Mouse (Mus musculus): ENCODE data around the gene Foxl1.

Foxl1 gene

GRCm38 (mm10) chr8:121115948-121116347, 11.8 kb upstream of the Foxl1 start, which contains the start of gene Foxc2:
Gene Foxc2, plus strand, starts transcription at chr8:121116171.
- Histone ChIP-seq H3K36me3 (ENCODE audit: control insufficient read depth, insufficient read depth, low read length, poor library complexity, severe bottlenecking) (no peaks in the 10 kb centered on the region), H3K27me3 (ENCODE audit: control insufficient read depth, insufficient read depth, low read length, poor library complexity, severe bottlenecking) (peaks cover 3% of the 10 kb centered on the region; the same call in 1 of the 2 replicates)
- peak; percentile 86 for DNase-seq (ENCODE audit: low read depth, low spot score)

DNA sequence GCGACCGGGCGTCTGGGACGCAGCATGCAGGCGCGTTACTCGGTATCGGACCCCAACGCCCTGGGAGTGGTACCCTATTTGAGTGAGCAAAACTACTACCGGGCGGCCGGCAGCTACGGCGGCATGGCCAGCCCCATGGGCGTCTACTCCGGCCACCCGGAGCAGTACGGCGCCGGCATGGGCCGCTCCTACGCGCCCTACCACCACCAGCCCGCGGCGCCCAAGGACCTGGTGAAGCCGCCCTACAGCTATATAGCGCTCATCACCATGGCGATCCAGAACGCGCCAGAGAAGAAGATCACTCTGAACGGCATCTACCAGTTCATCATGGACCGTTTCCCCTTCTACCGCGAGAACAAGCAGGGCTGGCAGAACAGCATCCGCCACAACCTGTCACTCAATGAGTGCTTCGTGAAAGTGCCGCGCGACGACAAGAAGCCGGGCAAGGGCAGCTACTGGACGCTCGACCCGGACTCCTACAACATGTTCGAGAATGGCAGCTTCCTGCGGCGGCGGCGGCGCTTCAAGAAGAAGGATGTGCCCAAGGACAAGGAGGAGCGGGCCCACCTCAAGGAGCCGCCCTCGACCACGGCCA, 11.1 kb upstream of the Foxl1 start:
- Histone ChIP-seq H3K36me3 (ENCODE audit: control insufficient read depth, insufficient read depth, low read length, poor library complexity, severe bottlenecking) (no peaks in the 10 kb centered on the region), H3K27me3 (ENCODE audit: control insufficient read depth, insufficient read depth, low read length, poor library complexity, severe bottlenecking) (peaks cover 3% of the 10 kb centered on the region; the same call in 1 of the 2 replicates)
- peak; percentile 47 for DNase-seq (ENCODE audit: low read depth, low spot score)

GRCm38 (mm10) chr8:121117186-121117651, 10.5 kb upstream of the Foxl1 start:
- peak; percentile 37 for DNase-seq (ENCODE audit: low read depth, low spot score)
- no peaks in the 10 kb centered on the region for H3K36me3 ChIP-seq (ENCODE audit: control insufficient read depth, insufficient read depth, low read length, poor library complexity, severe bottlenecking)
- H3K27me3 ChIP-seq (ENCODE audit: control insufficient read depth, insufficient read depth, low read length, poor library complexity, severe bottlenecking), result peaks cover 3% of the 10 kb centered on the region; the same call in 1 of the 2 replicates

DNA sequence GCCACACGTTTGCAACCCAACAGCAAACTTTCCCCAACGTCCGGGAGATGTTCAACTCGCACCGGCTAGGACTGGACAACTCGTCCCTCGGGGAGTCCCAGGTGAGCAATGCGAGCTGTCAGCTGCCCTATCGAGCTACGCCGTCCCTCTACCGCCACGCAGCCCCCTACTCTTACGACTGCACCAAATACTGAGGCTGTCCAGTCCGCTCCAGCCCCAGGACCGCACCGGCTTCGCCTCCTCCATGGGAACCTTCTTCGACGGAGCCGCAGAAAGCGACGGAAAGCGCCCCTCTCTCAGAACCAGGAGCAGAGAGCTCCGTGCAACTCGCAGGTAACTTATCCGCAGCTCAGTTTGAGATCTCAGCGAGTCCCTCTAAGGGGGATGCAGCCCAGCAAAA, 9.8 kb upstream of the Foxl1 start:
- peaks cover 3% of the 10 kb centered on the region; the same call in 1 of the 2 replicates for H3K27me3 ChIP-seq (ENCODE audit: control insufficient read depth, insufficient read depth, low read length, poor library complexity, severe bottlenecking)
- peak; percentile 22 for DNase-seq (ENCODE audit: low read depth, low spot score)
- H3K36me3 ChIP-seq (ENCODE audit: control insufficient read depth, insufficient read depth, low read length, poor library complexity, severe bottlenecking), result no peaks in the 10 kb centered on the region

GRCm38 (mm10) chr8:121118634-121119420, 8.9 kb upstream of the Foxl1 start:
- Histone ChIP-seq H3K36me3 (ENCODE audit: control insufficient read depth, insufficient read depth, low read length, poor library complexity, severe bottlenecking) (no peaks in the 10 kb centered on the region), H3K27me3 (ENCODE audit: control insufficient read depth, insufficient read depth, low read length, poor library complexity, severe bottlenecking) (peaks cover 3% of the 10 kb centered on the region; the same call in 1 of the 2 replicates)
- no peak for DNase-seq (ENCODE audit: low read depth, low spot score)

GRCm38 (mm10) chr8:121119635-121120455, 7.9 kb upstream of the Foxl1 start:
- DNase-seq (ENCODE audit: low read depth, low spot score), result no peak
- peaks cover 3% of the 10 kb centered on the region; the same call in 1 of the 2 replicates for H3K27me3 ChIP-seq (ENCODE audit: control insufficient read depth, insufficient read depth, low read length, poor library complexity, severe bottlenecking)
- no peaks in the 10 kb centered on the region for H3K36me3 ChIP-seq (ENCODE audit: control insufficient read depth, insufficient read depth, low read length, poor library complexity, severe bottlenecking)

DNA sequence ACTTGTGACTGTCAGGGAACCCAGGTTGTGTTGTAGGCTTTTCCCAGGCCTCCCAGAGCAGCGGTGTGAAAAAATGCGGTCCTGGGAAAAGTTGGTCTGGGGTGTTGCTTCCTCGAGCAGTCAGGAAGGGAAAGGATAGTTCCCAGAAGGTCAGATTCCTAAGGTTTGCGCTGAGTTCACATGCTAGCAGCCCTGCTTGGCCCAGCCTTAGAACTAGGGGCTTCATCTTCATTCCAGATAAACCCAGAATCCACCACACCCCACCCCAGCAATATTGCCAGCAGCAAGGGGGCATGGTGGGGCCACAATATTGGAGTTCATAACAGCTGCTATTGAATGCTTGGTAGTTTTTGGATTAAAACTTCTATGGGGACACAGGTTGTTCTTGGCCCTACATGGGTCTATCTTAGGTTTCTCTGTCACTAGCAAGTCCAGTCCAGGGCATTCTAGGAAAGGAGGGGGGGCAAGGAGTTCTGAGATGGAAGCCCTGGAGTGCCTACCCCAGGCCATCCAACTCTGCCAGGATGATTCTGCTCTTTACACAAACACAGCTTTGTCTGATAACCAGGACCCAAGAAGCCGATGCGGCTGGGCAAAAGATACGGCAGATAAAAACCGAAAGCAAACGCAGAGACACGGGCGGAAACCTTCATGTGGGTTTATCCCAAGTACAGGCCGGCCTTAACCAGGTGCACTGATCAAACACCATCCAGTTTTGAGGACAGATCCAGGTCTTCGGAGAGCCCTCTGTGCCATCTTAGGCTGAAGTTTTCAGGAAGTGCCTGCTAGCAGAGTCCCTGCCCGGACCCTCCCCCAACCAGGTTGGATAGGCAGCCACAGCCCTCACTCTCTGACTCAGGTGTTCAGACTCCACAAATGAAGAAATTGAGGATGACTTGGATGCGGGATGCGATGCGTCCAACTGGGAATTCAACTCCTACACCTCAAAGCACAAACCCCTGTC, 7.0 kb upstream of the Foxl1 start:
- DNase-seq (ENCODE audit: low read depth, low spot score), result peak; percentile 26
- Histone ChIP-seq H3K36me3 (ENCODE audit: control insufficient read depth, insufficient read depth, low read length, poor library complexity, severe bottlenecking) (no peaks in the 10 kb centered on the region), H3K27me3 (ENCODE audit: control insufficient read depth, insufficient read depth, low read length, poor library complexity, severe bottlenecking) (peaks cover 3% of the 10 kb centered on the region)

DNA sequence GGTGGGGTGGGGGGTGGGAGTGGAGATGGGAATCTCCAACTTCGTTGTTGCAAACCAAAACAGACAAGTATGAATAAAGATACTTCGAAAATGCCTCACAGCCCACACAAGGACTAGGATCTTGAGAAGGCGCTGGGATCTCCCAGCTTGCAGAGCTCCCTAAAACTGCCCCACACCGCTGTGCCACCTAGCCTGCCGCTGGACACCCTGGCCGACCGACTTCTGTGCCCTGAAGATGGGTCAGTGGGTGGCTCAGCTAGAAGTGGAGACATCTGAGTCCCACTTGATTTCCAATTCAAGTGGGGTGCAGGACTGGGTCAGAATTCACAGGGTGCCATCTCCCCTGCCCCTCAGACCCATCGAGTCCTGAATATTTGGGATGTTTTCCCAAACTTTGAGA, 6.0 kb upstream of the Foxl1 start:
- no peak for DNase-seq (ENCODE audit: low read depth, low spot score)
- H3K36me3 ChIP-seq (ENCODE audit: control insufficient read depth, insufficient read depth, low read length, poor library complexity, severe bottlenecking), result no peaks in the 10 kb centered on the region
- H3K27me3 ChIP-seq (ENCODE audit: control insufficient read depth, insufficient read depth, low read length, poor library complexity, severe bottlenecking), result no peaks in the 10 kb centered on the region; the same call in 1 of the 2 replicates

DNA sequence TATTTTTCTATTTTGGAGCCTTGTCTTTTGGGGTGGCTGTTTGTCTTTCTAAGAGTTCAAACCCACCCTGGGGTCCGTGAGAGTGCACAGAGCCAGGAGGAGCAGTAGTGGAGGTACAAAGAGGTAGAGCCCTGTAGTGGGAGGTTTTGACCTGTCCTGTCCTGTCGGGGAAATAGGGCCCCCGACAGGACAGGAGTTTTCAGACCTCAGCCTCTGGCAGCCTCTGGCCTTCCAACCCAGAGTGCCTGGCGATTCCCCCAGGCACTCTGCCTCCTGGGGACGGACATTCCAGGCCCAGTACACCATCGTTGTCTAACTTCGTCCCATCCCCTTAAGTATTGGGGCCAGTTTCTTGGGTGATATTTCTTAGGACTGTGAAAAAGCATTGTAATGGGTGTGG, 5.4 kb upstream of the Foxl1 start:
- no peaks in the 10 kb centered on the region; the same call in 1 of the 2 replicates for H3K27me3 ChIP-seq (ENCODE audit: control insufficient read depth, insufficient read depth, low read length, poor library complexity, severe bottlenecking)
- no peaks in the 10 kb centered on the region for H3K36me3 ChIP-seq (ENCODE audit: control insufficient read depth, insufficient read depth, low read length, poor library complexity, severe bottlenecking)
- no peak for DNase-seq (ENCODE audit: low read depth, low spot score)

GRCm38 (mm10) chr8:121123113-121123512, 4.6 kb upstream of the Foxl1 start:
- no peaks in the 10 kb centered on the region; the same call in 1 of the 2 replicates for H3K27me3 ChIP-seq (ENCODE audit: control insufficient read depth, insufficient read depth, low read length, poor library complexity, severe bottlenecking)
- DNase-seq (ENCODE audit: low read depth, low spot score), result no peak
- no peaks in the 10 kb centered on the region for H3K36me3 ChIP-seq (ENCODE audit: control insufficient read depth, insufficient read depth, low read length, poor library complexity, severe bottlenecking)

DNA sequence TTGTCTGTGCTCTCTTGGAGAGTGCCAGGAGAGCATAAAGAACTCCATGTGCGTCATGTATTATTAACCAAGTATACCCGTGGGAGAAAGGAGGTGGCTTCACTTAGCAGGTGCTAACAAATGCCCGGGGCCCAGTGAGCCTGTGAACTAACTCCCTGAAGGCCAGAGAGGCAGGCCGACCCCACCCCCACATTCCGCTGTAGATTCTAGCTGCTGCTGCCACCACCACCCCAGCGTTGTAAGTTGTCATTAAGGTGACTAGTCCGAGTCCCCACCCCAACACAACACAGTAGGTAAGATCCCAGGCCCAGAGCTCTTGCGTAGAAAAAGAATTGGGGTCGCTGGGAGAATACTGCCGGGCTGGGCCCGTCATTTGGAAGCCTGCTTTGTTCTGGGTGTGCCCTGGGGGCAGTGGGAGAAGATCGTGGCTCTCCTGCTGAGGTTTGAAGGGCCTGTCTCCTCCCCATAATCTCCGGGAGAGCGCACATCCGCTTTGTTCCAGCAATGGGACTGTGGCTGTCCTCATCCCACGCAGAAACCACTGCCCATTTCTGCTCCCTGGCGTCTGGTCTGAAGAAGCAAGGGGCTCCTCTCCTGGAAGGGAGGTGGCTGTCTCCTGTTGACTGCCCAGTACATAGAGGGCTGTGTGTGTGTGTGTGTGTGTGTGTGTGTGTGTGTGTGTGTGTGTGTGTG, 3.0 kb upstream of the Foxl1 start:
- DNase-seq (ENCODE audit: low read depth, low spot score), result no peak
- no peaks in the 10 kb centered on the region; the same call in 1 of the 2 replicates for H3K27me3 ChIP-seq (ENCODE audit: control insufficient read depth, insufficient read depth, low read length, poor library complexity, severe bottlenecking)

GRCm38 (mm10) chr8:121125311-121125876, 2.3 kb upstream of the Foxl1 start:
- Histone ChIP-seq H3K36me3 (ENCODE audit: control insufficient read depth, insufficient read depth, low read length, poor library complexity, severe bottlenecking) (no peaks in the 10 kb centered on the region), H3K27me3 (ENCODE audit: control insufficient read depth, insufficient read depth, low read length, poor library complexity, severe bottlenecking) (no peaks in the 10 kb centered on the region; the same call in 1 of the 2 replicates)
- peak; percentile 36 for DNase-seq (ENCODE audit: low read depth, low spot score)

More for the DNA sequence above, 3.0 kb upstream of the Foxl1 start:
- no peaks in the 10 kb centered on the region for H3K36me3 ChIP-seq (ENCODE audit: control insufficient read depth, insufficient read depth, low read length, poor library complexity, severe bottlenecking)

DNA sequence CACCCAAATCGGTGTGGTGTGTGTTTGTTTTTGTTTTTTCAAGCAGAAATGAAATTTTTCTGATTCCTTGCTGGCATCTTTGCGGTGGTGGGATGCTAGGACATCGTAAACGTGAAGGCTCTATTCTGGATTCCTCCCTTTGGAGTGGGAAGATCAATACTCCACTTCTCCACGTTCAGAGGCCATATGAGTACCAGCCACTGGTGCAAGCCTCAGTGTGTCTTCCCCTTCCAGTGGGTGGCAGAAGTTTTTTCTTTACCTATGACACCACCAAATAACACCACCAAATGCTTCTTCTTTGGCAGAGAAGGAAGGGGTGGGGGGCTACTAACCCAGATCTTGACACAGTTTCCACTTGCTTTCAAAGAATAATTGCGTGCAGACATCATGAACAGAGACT, 1.5 kb upstream of the Foxl1 start:
- H3K27me3 ChIP-seq (ENCODE audit: control insufficient read depth, insufficient read depth, low read length, poor library complexity, severe bottlenecking), result no peaks in the 10 kb centered on the region; the same call in 1 of the 2 replicates
- H3K36me3 ChIP-seq (ENCODE audit: control insufficient read depth, insufficient read depth, low read length, poor library complexity, severe bottlenecking), result no peaks in the 10 kb centered on the region
- DNase-seq (ENCODE audit: low read depth, low spot score), result no peak
